Mouse (Mus musculus) limb, embryonic 14.5 days (tissue): ENCODE measurements at regions not wholly inside any gene's neighbourhood (a gene's known extent, or its start where the extent isn't known, plus 50 kb on each side); places are given as distances from the start of the nearest gene placed in this dataset.
A peak's percentile ranks its signal among the peaks of the same experiment; 100 is the strongest.

Experiments used
- ATAC-seq: fragments of 200-750 bp; cut with Nextera tagmentation; 2 replicates; pipeline ENCODE4 v1.8.0; 2017; ENCODE audit warnings: low read depth, moderate number of reproducible peaks, moderate TSS enrichment; ENCODE audit not compliant: low FRiP score
- DNase-seq: peaks from one replicate; pipeline ENCODE4 v3.0.0-alpha.2; 2015; ENCODE audit warnings: low spot score
- H3K27ac ChIP-seq: fragments of 300-500 bp; sonication (generic); replicated peaks from 2 replicates; pipeline ENCODE4 v1.5.1; 2014; ENCODE audit warnings: low read depth, mild to moderate bottlenecking, low read length, moderate library complexity, mixed read lengths
- H3K27me3 ChIP-seq: fragments of 300-500 bp; sonication (generic); 2 replicates; pipeline ENCODE4 v1.6.1; 2014; ENCODE audit warnings: low read length, mixed read lengths; ENCODE audit not compliant: control insufficient read depth, insufficient read depth
- H3K36me3 ChIP-seq: fragments of 300-500 bp; sonication (generic); 2 replicates; pipeline ENCODE4 v1.6.1; 2014; ENCODE audit warnings: mild to moderate bottlenecking, low read length, moderate library complexity, mixed read lengths; ENCODE audit not compliant: control insufficient read depth, insufficient read depth
- H3K4me1 ChIP-seq: fragments of 300-500 bp; sonication (generic); 2 replicates; pipeline ENCODE4 v1.6.1; 2014; ENCODE audit warnings: antibody characterized with exemption, low read length, mixed read lengths; ENCODE audit not compliant: control insufficient read depth, insufficient read depth
- H3K4me2 ChIP-seq: fragments of 300-500 bp; sonication (generic); replicated peaks from 2 replicates; pipeline ENCODE4 v1.6.1; 2014; ENCODE audit warnings: low read depth, mild to moderate bottlenecking, low read length, moderate library complexity; ENCODE audit not compliant: severe bottlenecking
- H3K4me3 ChIP-seq: fragments of 300-500 bp; sonication (generic); replicated peaks from 2 replicates; pipeline ENCODE4 v1.5.1; 2014; ENCODE audit warnings: low read length
- H3K9ac ChIP-seq: fragments of 300-500 bp; sonication (generic); 2 replicates; pipeline ENCODE4 v1.6.1; 2014; ENCODE audit warnings: mild to moderate bottlenecking, low read depth, low read length, moderate library complexity; ENCODE audit not compliant: severe bottlenecking
- H3K9me3 ChIP-seq: fragments of 300-500 bp; sonication (generic); 2 replicates; pipeline ENCODE4 v1.6.1; 2016; ENCODE audit warnings: low read length; ENCODE audit not compliant: control insufficient read depth
- POLR2A ChIP-seq: fragments of 200-500 bp; IDR thresholded peaks from 2 replicates; pipeline ENCODE4 v1.8.0; 2012; ENCODE audit warnings: inconsistent platforms, mild to moderate bottlenecking, moderate library complexity, borderline replicate concordance; ENCODE audit not compliant: insufficient read depth, insufficient read length; ENCODE audit errors: extremely low read depth
- WGBS: fragments of 180-500 bp; shearing (Covaris S2); extraction: QIAGEN DNeasy Blood & Tissue Kit; methylation state at CpG from one replicate; pipeline ENCODE4 v1.1.7; 2014; 5-methylcytosine and 5-hydroxymethylcytosine counted together

DNA sequence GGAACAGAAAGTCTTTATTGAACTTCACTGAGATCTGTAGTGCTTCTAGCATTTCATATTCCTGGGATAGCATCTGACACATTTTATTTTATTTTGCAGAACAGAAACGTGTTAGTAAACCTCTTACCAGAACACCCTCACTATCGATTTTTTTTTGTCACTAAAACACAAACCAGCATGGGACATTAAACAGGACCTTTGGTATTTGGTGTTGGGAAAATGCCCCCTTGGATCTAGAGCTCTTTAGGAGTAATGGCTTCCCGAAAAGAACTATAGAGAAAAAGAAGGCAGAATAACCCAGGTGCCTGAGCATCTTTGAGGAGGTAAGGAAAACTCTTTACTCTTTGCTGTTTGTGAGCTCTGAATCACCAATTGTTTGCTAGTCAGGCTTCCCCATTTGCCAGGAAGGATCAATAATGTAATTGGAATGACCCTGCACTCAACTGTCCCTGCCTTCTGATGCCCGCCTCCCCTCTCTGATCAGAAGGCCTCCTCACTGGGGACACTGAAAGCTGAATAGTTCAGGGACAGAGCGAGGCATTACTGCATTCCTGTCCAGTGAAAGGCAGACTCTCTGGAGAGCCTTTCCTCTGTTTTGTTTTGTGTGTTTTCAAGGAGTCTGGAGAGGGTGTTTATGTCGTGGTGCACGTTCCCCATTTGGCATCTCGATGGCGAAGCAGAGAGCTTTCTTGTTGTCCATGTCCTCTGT lies 102.5 kb downstream of the Phlda1 start:
- no peak for ATAC-seq
- H3K36me3 ChIP-seq: no peaks in the 10 kb centered on the region
- no peak overlapping the region for H3K27ac ChIP-seq
- H3K27me3 ChIP-seq: no peaks in the 10 kb centered on the region
- no peak overlapping the region for H3K4me2 ChIP-seq
- H3K9ac ChIP-seq: no peak overlapping the region
- WGBS: 67% methylated on average over 9 of the region's 9 CpGs
- DNase-seq: no peak
- TF ChIP-seq POLR2A: no peak
- H3K9me3 ChIP-seq: no peaks in the 10 kb centered on the region
- H3K4me1 ChIP-seq: no peaks in the 10 kb centered on the region
- no peak overlapping the region for H3K4me3 ChIP-seq

DNA sequence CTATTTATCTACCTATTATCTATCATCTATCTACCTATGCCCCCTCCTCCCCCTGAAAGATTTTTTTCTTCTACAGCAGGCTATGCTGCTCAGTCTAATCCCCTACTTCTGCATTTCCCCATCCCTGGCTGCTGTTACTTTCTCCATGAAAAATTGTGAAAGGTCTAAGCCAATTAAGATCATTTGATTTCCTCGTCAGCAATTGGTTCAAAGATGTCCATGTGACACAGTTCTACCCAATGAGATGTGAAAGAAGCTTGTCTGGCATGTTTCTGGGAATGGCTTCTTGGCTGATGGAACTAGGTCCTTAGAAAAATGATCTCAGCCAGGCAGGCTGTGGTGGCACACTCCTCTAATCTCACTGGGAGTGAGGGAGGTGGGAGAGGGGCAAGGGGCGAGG lies 103.8 kb downstream of the Phlda1 start:
- 99% methylated on average over 2 of the region's 2 CpGs for WGBS
- H3K4me3 ChIP-seq: no peak overlapping the region
- no peaks in the 10 kb centered on the region for H3K4me1 ChIP-seq
- no peaks in the 10 kb centered on the region for H3K9me3 ChIP-seq
- no peaks in the 10 kb centered on the region for H3K36me3 ChIP-seq
- ATAC-seq: no peak
- H3K27ac ChIP-seq: no peak overlapping the region
- no peak for TF ChIP-seq POLR2A
- DNase-seq: no peak
- H3K27me3 ChIP-seq: no peaks in the 10 kb centered on the region
- no peak overlapping the region for H3K9ac ChIP-seq
- no peak overlapping the region for H3K4me2 ChIP-seq

DNA sequence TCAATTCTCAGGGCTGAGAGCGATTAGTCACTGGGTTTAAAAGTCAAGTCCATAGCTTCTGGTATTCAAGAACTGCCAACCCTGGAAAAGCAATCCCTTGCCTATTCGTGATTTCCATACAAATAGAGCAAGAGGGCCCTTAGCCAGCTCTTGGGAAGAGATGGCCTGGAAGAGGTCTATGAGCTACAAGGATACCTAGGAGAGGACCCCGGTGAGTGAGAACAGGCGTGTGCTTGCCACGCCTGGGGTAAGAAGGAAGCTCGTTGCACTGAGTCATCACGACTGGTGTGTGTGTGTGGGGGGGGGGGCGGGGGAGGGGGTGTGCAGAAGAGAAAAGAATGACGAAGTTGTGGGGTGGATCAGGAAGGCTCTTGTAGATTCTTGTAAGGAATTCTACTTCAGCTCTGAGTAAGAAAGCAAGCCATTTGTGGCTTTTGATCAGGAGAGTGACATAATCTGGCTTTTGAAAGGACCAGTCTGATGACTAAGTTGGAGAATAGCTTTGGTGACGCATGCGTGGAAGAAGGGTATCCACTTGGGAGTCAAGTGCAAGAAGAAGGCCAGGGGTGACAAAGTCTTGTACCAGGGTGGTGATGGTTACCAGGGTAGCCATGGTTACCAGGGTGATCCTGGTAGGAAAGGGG lies 113.7 kb downstream of the Phlda1 start:
- no peak overlapping the region for H3K4me2 ChIP-seq
- 73% methylated on average over 10 of the region's 11 CpGs for WGBS
- DNase-seq (no peak), ATAC-seq (no peak)
- no peaks in the 10 kb centered on the region for H3K9me3 ChIP-seq
- H3K9ac ChIP-seq: no peak overlapping the region
- no peak overlapping the region for H3K27ac ChIP-seq
- no peak overlapping the region for H3K4me3 ChIP-seq
- no peaks in the 10 kb centered on the region for H3K36me3 ChIP-seq
- TF ChIP-seq POLR2A: no peak
- no peaks in the 10 kb centered on the region for H3K27me3 ChIP-seq
- H3K4me1 ChIP-seq: peaks cover 18% of the 10 kb centered on the region

DNA sequence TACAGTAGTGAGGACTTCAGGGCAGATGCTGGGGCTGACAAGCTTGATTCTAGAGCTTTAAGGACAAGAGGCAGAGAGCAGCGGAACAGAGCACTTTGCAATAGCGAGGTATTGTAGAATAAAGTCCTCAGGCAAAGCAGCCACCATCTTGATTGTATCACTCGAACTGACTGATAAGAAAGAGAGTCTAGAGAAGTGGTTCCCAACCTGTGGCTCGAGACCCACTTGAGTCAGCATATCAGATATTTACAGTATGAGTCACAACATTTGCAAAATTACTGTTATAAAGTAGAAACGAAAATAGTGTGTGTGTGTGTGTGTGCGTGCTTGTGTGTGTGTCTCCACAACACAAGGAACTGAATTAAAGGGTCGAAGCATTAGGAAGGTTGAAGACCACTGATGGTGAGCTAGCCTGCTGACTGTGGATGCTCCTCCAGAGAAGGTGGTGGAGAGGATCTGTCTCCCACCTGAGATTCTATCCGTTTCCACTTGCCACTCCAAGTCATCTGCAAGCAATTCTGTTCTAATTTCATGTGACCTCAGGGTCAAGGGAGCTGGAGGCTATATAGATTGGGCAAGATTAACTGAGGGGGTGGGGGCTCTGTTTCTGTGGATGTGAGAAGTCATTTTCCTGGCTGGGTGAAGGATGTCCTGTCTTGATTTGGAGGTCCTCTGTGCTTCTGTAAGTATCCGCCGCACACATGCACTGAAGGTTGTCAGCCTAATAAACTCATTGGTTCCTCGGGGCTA lies 115.0 kb downstream of the Phlda1 start:
- no peak for ATAC-seq
- no peak overlapping the region for H3K27ac ChIP-seq
- 61% methylated on average over 11 of the region's 11 CpGs for WGBS
- no peak overlapping the region for H3K4me2 ChIP-seq
- no peaks in the 10 kb centered on the region for H3K36me3 ChIP-seq
- DNase-seq: no peak
- no peak overlapping the region for H3K4me3 ChIP-seq
- no peaks in the 10 kb centered on the region for H3K9me3 ChIP-seq
- H3K9ac ChIP-seq: no peak overlapping the region
- no peaks in the 10 kb centered on the region for H3K27me3 ChIP-seq
- no peak for TF ChIP-seq POLR2A
- peaks cover 18% of the 10 kb centered on the region for H3K4me1 ChIP-seq

DNA sequence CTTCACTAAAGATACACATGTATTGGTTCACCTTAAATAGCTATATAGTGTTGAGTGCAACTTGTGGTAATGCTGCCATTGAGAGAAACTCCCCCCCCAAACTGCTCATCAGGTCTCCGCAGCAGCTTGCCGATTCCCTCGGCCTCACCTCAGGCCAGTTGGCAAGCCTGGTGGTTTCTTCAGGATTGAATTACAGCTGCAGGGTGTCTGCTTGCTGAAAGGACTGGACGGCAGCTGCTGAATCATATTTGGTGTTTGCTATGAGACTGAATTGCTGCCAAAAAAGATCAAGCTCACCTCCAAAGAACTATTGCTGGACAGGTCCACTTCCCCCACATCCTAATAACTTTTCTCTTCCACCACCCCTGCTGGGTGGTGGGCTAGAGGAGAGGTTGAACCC lies 116.7 kb downstream of the Phlda1 start:
- peak; percentile 35 for DNase-seq
- Histone ChIP-seq H3K4me3 (no peak overlapping the region), H3K9ac (no peak overlapping the region), H3K4me1 (peaks cover 18% of the 10 kb centered on the region), H3K36me3 (no peaks in the 10 kb centered on the region), H3K9me3 (no peaks in the 10 kb centered on the region), H3K4me2 (no peak overlapping the region), H3K27ac (no peak overlapping the region), H3K27me3 (no peaks in the 10 kb centered on the region)
- no peak for TF ChIP-seq POLR2A
- 11% methylated on average over 4 of the region's 4 CpGs for WGBS
- ATAC-seq: no peak
